Mouse (Mus musculus): ENCODE measurements around the gene Slc11a1. TPM values are rescaled to one million over a fixed set of nuclear protein-coding genes. Genes with fewer than 3 reads are reported as not detected.

Gene Slc11a1
- polyA plus RNA-seq, 1 experiment from 2014 or later = 2.2 TPM

GRCm38 (mm10) chr1:74433220-74433619, 58.2 kb downstream of the Slc11a1 start:
- Histone ChIP-seq H3K4me3 (ENCODE audit: low read depth, low read length) (no peak overlapping the region), H3K27ac (ENCODE audit: low read depth, low read length) (no peak overlapping the region), H3K4me2 (ENCODE audit: low read depth, low read length) (no peak overlapping the region), H3K9me3 (ENCODE audit: control insufficient read depth, low read length) (no peaks in the 10 kb centered on the region), H3K9ac (replicated peaks; ENCODE audit: low read depth, low read length) (no peak overlapping the region), H3K4me1 (ENCODE audit: control insufficient read depth, insufficient read depth, low read length) (no peaks in the 10 kb centered on the region), H3K36me3 (ENCODE audit: control insufficient read depth, insufficient read depth, low read length) (peaks cover 15% of the 10 kb centered on the region; the same call in 1 of the 2 replicates), H3K27me3 (ENCODE audit: control insufficient read depth, insufficient read depth, low read length) (no peaks in the 10 kb centered on the region)
- ATAC-seq (ENCODE audit: low read depth) = no peak
- 77% methylated on average over 6 of the region's 6 CpGs for WGBS

DNA sequence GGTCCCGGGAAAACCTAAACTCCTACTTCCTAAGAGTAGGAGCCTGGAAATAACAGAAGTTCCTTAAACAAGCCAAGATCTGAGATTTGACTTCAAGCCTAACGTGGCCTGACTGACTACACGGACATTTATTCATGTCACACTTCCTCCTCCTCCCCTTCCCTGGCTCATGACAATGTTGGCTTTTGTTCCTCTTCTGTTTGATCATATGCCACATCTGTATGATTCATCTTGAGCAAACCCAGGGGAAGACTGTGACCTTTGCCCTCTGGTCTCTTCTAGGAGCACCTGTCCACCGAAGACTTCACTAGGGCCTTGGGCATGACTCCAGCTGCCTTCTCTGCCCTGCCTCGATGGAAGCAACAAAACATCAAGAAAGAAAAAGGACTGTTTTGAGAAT, 59.6 kb downstream of the Slc11a1 start:
- no peak for ATAC-seq (ENCODE audit: low read depth)
- Histone ChIP-seq H3K4me2 (ENCODE audit: low read depth, low read length) (no peak overlapping the region), H3K27ac (ENCODE audit: low read depth, low read length) (no peak overlapping the region), H3K4me3 (ENCODE audit: low read depth, low read length) (no peak overlapping the region), H3K27me3 (ENCODE audit: control insufficient read depth, insufficient read depth, low read length) (no peaks in the 10 kb centered on the region), H3K9ac (replicated peaks; ENCODE audit: low read depth, low read length) (no peak overlapping the region), H3K36me3 (ENCODE audit: control insufficient read depth, insufficient read depth, low read length) (peaks cover 28% of the 10 kb centered on the region; the same call in 1 of the 2 replicates), H3K4me1 (ENCODE audit: control insufficient read depth, insufficient read depth, low read length) (no peaks in the 10 kb centered on the region), H3K9me3 (ENCODE audit: control insufficient read depth, low read length) (no peaks in the 10 kb centered on the region)
- WGBS = 70% methylated on average over 5 of the region's 5 CpGs

GRCm38 (mm10) chr1:74435563-74435962, 60.6 kb downstream of the Slc11a1 start:
- no peak overlapping the region for H3K9ac ChIP-seq (replicated peaks; ENCODE audit: low read depth, low read length)
- no peaks in the 10 kb centered on the region for H3K9me3 ChIP-seq (ENCODE audit: control insufficient read depth, low read length)
- H3K4me2 ChIP-seq (ENCODE audit: low read depth, low read length) = no peak overlapping the region
- no peak overlapping the region for H3K27ac ChIP-seq (ENCODE audit: low read depth, low read length)
- 87% methylated on average over 6 of the region's 6 CpGs for WGBS
- no peaks in the 10 kb centered on the region for H3K4me1 ChIP-seq (ENCODE audit: control insufficient read depth, insufficient read depth, low read length)
- ATAC-seq (ENCODE audit: low read depth) = no peak
- peaks cover 31% of the 10 kb centered on the region; the same call in 1 of the 2 replicates for H3K36me3 ChIP-seq (ENCODE audit: control insufficient read depth, insufficient read depth, low read length)
- H3K27me3 ChIP-seq (ENCODE audit: control insufficient read depth, insufficient read depth, low read length) = no peaks in the 10 kb centered on the region
- H3K4me3 ChIP-seq (ENCODE audit: low read depth, low read length) = no peak overlapping the region

MicroRNAs within 50 kb of the gene (microRNA counts, 519-probe panel; counts per million panel counts)
- microRNA mmu-miR-26b = 4,111 counts per million, percentile 47 among the panel's probes with 10 or more counts

Small RNA genes lying within 50 kb of the gene (microRNA-seq; reads per million reads assigned to microRNA genes)
- gene Mir26b = 9,645 reads per million, percentile 96 among the genes with 10 or more reads in this experiment

Other genes starting within 250 kb of the Slc11a1 start
- gene Rufy4, start 249.7 kb upstream of the Slc11a1 start, polyA plus RNA-seq (2014; fragmentation: Nextera tagmentation; extraction: Ambion mirVana) = 0.15 and 0.22 TPM in 2 replicates
- 0.07 and 0.08 TPM in 2 replicates for gene Cxcr2, start 221.2 kb upstream of the Slc11a1 start, polyA plus RNA-seq (2014; fragmentation: Nextera tagmentation; extraction: Ambion mirVana)
- gene Cxcr1, start 180.6 kb upstream of the Slc11a1 start, polyA plus RNA-seq (2014; fragmentation: Nextera tagmentation; extraction: Ambion mirVana) = not detected in 2 replicates
- 294 and 316 TPM in 2 replicates for gene Arpc2, start 139.1 kb upstream of the Slc11a1 start, polyA plus RNA-seq (2014; fragmentation: Nextera tagmentation; extraction: Ambion mirVana)
- gene Gpbar1, start 96.6 kb upstream of the Slc11a1 start, polyA plus RNA-seq (2014; fragmentation: Nextera tagmentation; extraction: Ambion mirVana) = not detected in 2 replicates
- gene Aamp, start 90.5 kb upstream of the Slc11a1 start, polyA plus RNA-seq (2014; fragmentation: Nextera tagmentation; extraction: Ambion mirVana) = 188 and 204 TPM in 2 replicates
- gene Pnkd, start 90.3 kb upstream of the Slc11a1 start, polyA plus RNA-seq (2014; fragmentation: Nextera tagmentation; extraction: Ambion mirVana) = 137 and 145 TPM in 2 replicates
- 7.3 and 7.5 TPM in 2 replicates for gene Tmbim1, start 69.6 kb upstream of the Slc11a1 start, polyA plus RNA-seq (2014; fragmentation: Nextera tagmentation; extraction: Ambion mirVana)
- 0.86 and 1.1 TPM in 2 replicates for gene Catip, start 13.1 kb upstream of the Slc11a1 start, polyA plus RNA-seq (2014; fragmentation: Nextera tagmentation; extraction: Ambion mirVana)
- gene Ctdsp1, start 16.3 kb downstream of the Slc11a1 start, polyA plus RNA-seq (2014; fragmentation: Nextera tagmentation; extraction: Ambion mirVana) = 12.5 and 19.0 TPM in 2 replicates
- 0.17 and 0.20 TPM in 2 replicates for gene Vil1, start 34.2 kb downstream of the Slc11a1 start, polyA plus RNA-seq (2014; fragmentation: Nextera tagmentation; extraction: Ambion mirVana)
- gene Cnot9, start 130.9 kb downstream of the Slc11a1 start, polyA plus RNA-seq (2014; fragmentation: Nextera tagmentation; extraction: Ambion mirVana) = 48.6 and 52.9 TPM in 2 replicates
- 7.5 and 11.9 TPM in 2 replicates for gene Plcd4, start 167.7 kb downstream of the Slc11a1 start, polyA plus RNA-seq (2014; fragmentation: Nextera tagmentation; extraction: Ambion mirVana)
- 27.9 and 28.3 TPM in 2 replicates for gene Usp37, start 169.1 kb downstream of the Slc11a1 start, polyA plus RNA-seq (2014; fragmentation: Nextera tagmentation; extraction: Ambion mirVana)
- gene Zfp142, start 213.1 kb downstream of the Slc11a1 start, polyA plus RNA-seq (2014; fragmentation: Nextera tagmentation; extraction: Ambion mirVana) = 9.3 and 9.5 TPM in 2 replicates
- gene Bcs1l, start 213.1 kb downstream of the Slc11a1 start, polyA plus RNA-seq (2014; fragmentation: Nextera tagmentation; extraction: Ambion mirVana) = 22.9 and 26.4 TPM in 2 replicates
- 9.4 and 10.6 TPM in 2 replicates for gene Rnf25, start 226.2 kb downstream of the Slc11a1 start, polyA plus RNA-seq (2014; fragmentation: Nextera tagmentation; extraction: Ambion mirVana)
- gene Stk36, start 226.2 kb downstream of the Slc11a1 start, polyA plus RNA-seq (2014; fragmentation: Nextera tagmentation; extraction: Ambion mirVana) = 14.6 and 17.9 TPM in 2 replicates